Mouse (Mus musculus): ENCODE results near the gene Gm35549.

Gene Gm35549

DNA sequence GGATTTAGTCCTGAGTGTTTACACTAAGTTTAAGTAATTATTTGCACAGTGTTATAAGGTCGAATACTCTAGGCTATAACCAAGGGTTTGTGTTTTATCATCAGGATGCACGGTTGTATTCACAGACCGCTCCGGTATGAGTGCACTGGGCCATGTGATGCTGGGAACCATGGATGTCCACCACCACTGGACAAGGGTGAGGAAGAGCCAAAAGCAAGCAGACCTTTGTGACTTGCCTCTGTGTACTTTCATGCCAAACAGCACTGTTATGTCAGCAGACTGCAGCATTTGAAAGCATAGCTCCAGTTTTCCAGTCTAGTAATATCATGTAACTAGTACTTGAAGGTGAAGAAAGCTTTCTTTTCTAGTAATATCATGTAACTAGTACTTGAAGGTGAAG, 17.1 kb downstream of the Gm35549 start:
- no peak for DNase-seq (ENCODE audit: low spot score in 2 of 2)

DNA sequence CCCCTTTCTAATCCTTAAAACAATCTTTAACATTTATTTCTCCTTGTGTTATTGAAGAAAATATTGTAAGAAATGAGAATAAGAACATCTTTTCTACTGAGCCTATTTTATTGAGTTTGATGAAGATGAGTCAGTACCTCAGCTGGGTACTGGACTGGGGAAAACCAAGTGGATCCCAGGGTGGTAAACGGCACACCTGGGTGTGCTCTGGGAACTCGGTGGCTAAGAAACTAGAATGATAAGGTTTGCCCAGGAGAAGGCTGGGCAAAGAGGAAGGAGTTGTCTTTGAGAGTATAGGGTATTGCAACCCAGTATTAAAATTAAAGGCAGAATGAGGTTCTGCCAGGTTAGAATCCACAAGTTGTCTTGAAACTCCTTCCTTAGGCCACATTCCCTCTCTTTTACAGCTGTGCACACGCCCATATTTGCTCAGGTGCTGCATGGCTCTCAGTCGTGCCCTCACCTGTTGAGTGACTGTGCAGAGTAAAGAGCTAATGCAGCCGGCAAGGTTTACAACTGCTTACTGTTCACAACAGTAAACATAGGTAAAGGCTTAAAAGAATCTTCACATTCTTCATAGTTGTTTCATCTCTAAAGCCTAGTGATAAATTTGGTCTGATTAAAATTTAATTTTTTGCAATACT, 20.3 kb downstream of the Gm35549 start:
- no peak for DNase-seq (ENCODE audit: low spot score in 2 of 2)

GRCm38 (mm10) chr9:122815239-122815851, 28.5 kb downstream of the Gm35549 start:
- no peak for DNase-seq (ENCODE audit: low spot score in 2 of 2)

DNA sequence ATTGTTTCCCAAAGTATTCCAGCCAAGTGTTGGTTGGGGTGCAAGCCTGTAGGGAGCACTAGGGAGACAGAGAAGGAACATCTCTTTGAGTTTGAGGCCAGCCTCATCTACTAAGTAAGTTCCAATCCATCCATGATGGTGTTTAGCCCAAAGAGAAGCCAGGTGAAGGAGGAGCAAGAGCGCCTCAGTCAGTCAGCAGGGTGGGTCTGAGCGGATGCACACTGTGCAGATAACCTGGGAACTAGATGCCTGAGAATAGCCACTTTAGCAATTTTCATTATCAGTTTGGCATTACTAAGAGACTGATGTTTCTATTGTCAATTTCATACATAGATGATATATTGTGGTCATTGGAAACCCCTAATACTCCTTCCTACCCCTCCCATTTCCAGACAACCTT, 29.1 kb downstream of the Gm35549 start:
- no peak for DNase-seq (ENCODE audit: low spot score in 2 of 2)

GRCm38 (mm10) chr9:122812386-122812785, 31.4 kb downstream of the Gm35549 start:
- DNase-seq (ENCODE audit: low spot score in 2 of 2): no peak

- DNase-seq (ENCODE audit: low spot score in 2 of 2): no peak
Measured at GRCm38 (mm10) chr9:122810212-122810611, 33.6 kb downstream of the Gm35549 start.

- no peak for DNase-seq (ENCODE audit: low spot score in 2 of 2)
Measured at GRCm38 (mm10) chr9:122807186-122807585, 36.6 kb downstream of the Gm35549 start.

- DNase-seq (ENCODE audit: low spot score in 2 of 2): no peak
Measured at GRCm38 (mm10) chr9:122805845-122806341, 37.9 kb downstream of the Gm35549 start.

GRCm38 (mm10) chr9:122805053-122805844, 38.6 kb downstream of the Gm35549 start, which contains the start of gene Tcaim:
TSS of gene Tcaim (plus strand) at chr9:122805539.
- peak; percentile 76 to 89 for DNase-seq (ENCODE audit: low spot score in 2 of 2)

DNA sequence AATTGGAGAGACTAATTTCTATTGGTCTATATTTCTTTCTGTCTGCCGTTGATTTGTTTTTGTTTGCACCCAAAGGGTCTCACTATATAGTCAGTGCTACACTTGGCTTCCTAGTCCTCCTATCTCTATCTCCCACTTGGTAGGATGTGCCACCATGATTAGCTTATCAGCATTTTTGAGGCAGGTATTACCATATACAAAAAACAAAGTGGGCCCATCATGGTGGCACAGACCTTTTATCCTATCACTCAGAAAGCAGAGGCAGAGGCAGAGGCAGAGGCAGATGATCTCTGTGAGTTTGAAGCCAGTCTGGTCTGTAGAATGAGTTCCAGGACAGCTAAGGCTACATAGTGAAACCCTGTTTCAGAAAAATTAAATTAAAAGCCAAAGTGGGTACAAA, 57.3 kb downstream of the Gm35549 start:
- no peak for DNase-seq (ENCODE audit: low spot score in 2 of 2)

DNA sequence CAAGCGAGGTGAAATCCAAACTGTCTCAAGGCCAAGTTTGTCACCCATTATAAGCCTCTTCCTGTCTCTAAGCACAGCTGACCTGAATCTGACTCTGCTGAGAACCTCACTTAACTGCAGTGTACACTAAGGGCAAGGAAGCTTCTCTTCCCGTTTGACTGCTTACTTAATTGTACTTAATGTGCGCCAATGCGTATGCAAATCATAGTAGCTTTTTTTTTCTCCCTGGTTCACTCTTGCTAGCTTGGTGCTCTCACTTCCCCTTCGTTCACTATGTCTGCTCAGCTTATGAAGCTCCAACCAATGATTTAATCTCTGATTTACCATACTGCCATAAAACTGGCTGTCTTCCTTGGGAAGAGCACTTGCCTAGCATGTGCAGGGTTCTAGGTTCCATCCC, 58.6 kb downstream of the Gm35549 start:
- DNase-seq (ENCODE audit: low spot score in 2 of 2): no peak

All from left cerebral cortex, adult 9 months (tissue).